Mouse (Mus musculus): Measurements from ENCODE around the gene Aldh1l1. TPM values are rescaled to one million over a fixed set of nuclear protein-coding genes. Genes with fewer than 3 reads are reported as not detected.
A peak's percentile ranks its signal among the peaks of the same experiment; 100 is the strongest.

Gene Aldh1l1
- total and polyA plus RNA-seq, 3 experiments = 0.04 to 0.14 TPM; not detected in 1

DNA sequence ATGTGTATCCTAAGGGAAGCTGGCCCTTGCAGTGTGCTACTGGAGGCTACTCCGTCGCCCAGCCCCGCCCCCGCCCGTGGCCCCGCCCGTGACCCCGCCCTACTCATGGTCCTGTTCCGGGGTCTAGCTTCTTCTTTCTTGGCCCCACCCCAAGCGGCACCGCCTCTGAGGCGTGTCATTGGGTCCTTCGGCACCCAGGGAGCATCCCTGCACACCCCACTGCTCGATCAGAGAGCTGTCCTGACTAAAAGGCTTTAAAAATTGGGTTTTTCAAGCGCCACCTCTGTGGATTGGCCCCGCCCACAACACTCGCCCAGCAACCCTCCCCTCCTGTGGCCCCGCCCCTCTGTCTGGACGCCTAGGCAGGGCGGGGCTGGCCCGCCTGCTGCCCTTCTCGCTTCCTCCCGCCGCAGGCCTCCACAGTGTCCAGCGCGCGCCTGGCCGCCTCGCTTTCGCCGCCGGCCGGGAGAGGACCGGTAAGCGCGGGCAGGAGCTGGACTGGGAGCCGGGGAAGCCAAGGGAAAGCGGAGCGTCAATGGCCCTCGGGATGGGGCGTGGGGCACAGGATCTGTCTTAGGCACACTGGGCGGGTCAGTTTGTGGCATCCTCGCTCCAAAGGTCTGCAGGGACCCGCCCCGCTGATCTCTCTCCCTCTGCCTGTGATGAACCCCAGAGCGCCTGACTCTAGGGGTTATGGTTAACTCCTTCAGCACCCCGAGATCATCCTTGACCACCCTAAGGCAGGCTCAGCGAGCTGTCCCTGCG, 118.5 kb downstream of the Aldh1l1 start, which contains the start of gene Slc41a3 (continued):
- TF ChIP-seq MYB (IDR thresholded peaks at IDR 0.05; ENCODE audit: low read depth, low read length) (no peak), MAFK (IDR thresholded peaks at IDR 0.05; ENCODE audit: borderline replicate concordance, low read depth, low read length) (no peak)

GRCm38 (mm10) chr6:90605298-90605665, 119.1 kb downstream of the Aldh1l1 start:
- Histone ChIP-seq H3K4me1 (ENCODE audit: control insufficient read depth in 1 of 2, insufficient read depth in 2 of 2, low read length in 2 of 2) (peaks cover 6 to 21% of the 10 kb centered on the region in 2 experiments), H3K36me3 (ENCODE audit: control insufficient read depth in 1 of 2, insufficient read depth in 2 of 2, low read length in 2 of 2) (peaks cover 0 to 9% of the 10 kb centered on the region in 2 experiments; a peak in 2 of 4 replicates), H3K27ac (ENCODE audit: control insufficient read depth, low read depth, low read length) (no peak overlapping the region)

GRCm38 (mm10) chr6:90606538-90606937, 120.3 kb downstream of the Aldh1l1 start:
- Histone ChIP-seq H3K4me1 (ENCODE audit: control insufficient read depth in 1 of 2, insufficient read depth in 2 of 2, low read length in 2 of 2) (peaks cover 6 to 21% of the 10 kb centered on the region in 2 experiments), H3K4me3 (ENCODE audit: control insufficient read depth in 1 of 2, insufficient read depth in 1 of 2, low read depth in 2 of 2, low read length in 2 of 2) (0 out of 4 replicates have a peak overlapping the region, but pooled peaks of 1 of the 2 experiments have one; percentile 8), H3K9ac (ENCODE audit: control insufficient read depth, low read depth, low read length, poor library complexity, severe bottlenecking) (peak overlapping the region; percentile 45)
- no peak for TF ChIP-seq ZKSCAN1 (IDR thresholded peaks at IDR 0.05; ENCODE audit: low read depth, low read length)
- TF ChIP-seq KAT2A (conservative IDR thresholded peaks at IDR 0.05; ENCODE audit: low read depth, low read length) = no peak
- no peak for TF ChIP-seq TBP (IDR thresholded peaks at IDR 0.05; ENCODE audit: low read depth, low read length)
- no peak for TF ChIP-seq NELFE (IDR thresholded peaks at IDR 0.05; ENCODE audit: low read depth, low read length)
- TF ChIP-seq MAZ (IDR thresholded peaks at IDR 0.05; ENCODE audit: low read depth, low read length) = no peak
- TF ChIP-seq SMC3 (IDR thresholded peaks at IDR 0.05; ENCODE audit: low read depth, low read length) = peak; percentile 51
- TF ChIP-seq ELF1 (IDR thresholded peaks at IDR 0.05; ENCODE audit: low read depth, low read length) = no peak
- 0 out of 2 replicates have a peak, but pooled peaks have one; percentile 4 for TF ChIP-seq ZC3H11A (IDR thresholded peaks at IDR 0.05; ENCODE audit: low read depth, low read length)
- TF ChIP-seq POLR2AphosphoS2 (IDR thresholded peaks at IDR 0.05; ENCODE audit: low read length) = no peak
- TF ChIP-seq MAFK (IDR thresholded peaks at IDR 0.05; ENCODE audit: borderline replicate concordance, low read depth, low read length) = no peak
- TF ChIP-seq MYC (IDR thresholded peaks at IDR 0.05; ENCODE audit: low read depth, low read length) = 0 out of 2 replicates have a peak, but pooled peaks have one; percentile 46
- TF ChIP-seq ZMIZ1 (IDR thresholded peaks at IDR 0.05; ENCODE audit: low read depth, low read length) = no peak
- no peak for TF ChIP-seq NRF1 (IDR thresholded peaks at IDR 0.05; ENCODE audit: insufficient read depth, low read depth, low read length, poor library complexity, severe bottlenecking)
- TF ChIP-seq HCFC1 (IDR thresholded peaks at IDR 0.05; ENCODE audit: low read depth, low read length) = no peak
- 0 out of 2 replicates have a peak, but pooled peaks have one; percentile 16 for TF ChIP-seq MXI1 (IDR thresholded peaks at IDR 0.05; ENCODE audit: low read depth, low read length)
- no peak for TF ChIP-seq E2F4 (IDR thresholded peaks at IDR 0.05; ENCODE audit: borderline replicate concordance, low read depth, low read length)
- no peak for TF ChIP-seq CHD1 (IDR thresholded peaks at IDR 0.05; ENCODE audit: low read depth, low read length)
- no peak for TF ChIP-seq ZNF384 (IDR thresholded peaks at IDR 0.05; ENCODE audit: low read depth, low read length)
- TF ChIP-seq USF2 (IDR thresholded peaks at IDR 0.05; ENCODE audit: borderline replicate concordance in 1 of 2, insufficient read depth in 1 of 2, low read depth in 1 of 2, low read length in 2 of 2) = no peak
- no peak for TF ChIP-seq TCF12 (IDR thresholded peaks at IDR 0.05; ENCODE audit: low read depth, low read length)

More at GRCm38 (mm10) chr6:90605298-90605665, 119.1 kb downstream of the Aldh1l1 start:
- Histone ChIP-seq H3K4me3 (ENCODE audit: control insufficient read depth in 1 of 2, insufficient read depth in 1 of 2, low read depth in 2 of 2, low read length in 2 of 2) (peak overlapping the region; percentile 85), H3K9me3 (replicated peaks; ENCODE audit: insufficient read depth, low read length) (no peaks in the 10 kb centered on the region), H3K79me2 (ENCODE audit: control insufficient read depth, insufficient read depth, low read length, poor library complexity) (no peaks in the 10 kb centered on the region; the same call in 1 of the 2 replicates), H3K27me3 (ENCODE audit: control insufficient read depth in 1 of 2, insufficient read depth in 2 of 2, low read length in 2 of 2) (no peaks in the 10 kb centered on the region), H3K9ac (ENCODE audit: control insufficient read depth, low read depth, low read length, poor library complexity, severe bottlenecking) (peak overlapping the region; percentile 74)
- no peak for TF ChIP-seq UBTF (IDR thresholded peaks at IDR 0.05; ENCODE audit: borderline replicate concordance, insufficient read depth, low read depth, low read length)
- TF ChIP-seq CHD1 (IDR thresholded peaks at IDR 0.05; ENCODE audit: low read depth, low read length) = no peak
- TF ChIP-seq POLR2A (IDR thresholded peaks at IDR 0.05; ENCODE audit: control insufficient read depth in 1 of 2, insufficient read depth in 1 of 2, low read depth in 1 of 2, low read length in 2 of 2, poor library complexity in 1 of 2) = no peak
- no peak for TF ChIP-seq CHD2 (IDR thresholded peaks at IDR 0.05; ENCODE audit: low read length)
- no peak for TF ChIP-seq ZKSCAN1 (IDR thresholded peaks at IDR 0.05; ENCODE audit: low read depth, low read length)
- TF ChIP-seq ZC3H11A (IDR thresholded peaks at IDR 0.05; ENCODE audit: low read depth, low read length) = no peak
- TF ChIP-seq MYC (IDR thresholded peaks at IDR 0.05; ENCODE audit: low read depth, low read length) = no peak
- no peak for TF ChIP-seq JUND (IDR thresholded peaks at IDR 0.05; ENCODE audit: low read depth, low read length)
- no peak for TF ChIP-seq NRF1 (IDR thresholded peaks at IDR 0.05; ENCODE audit: insufficient read depth, low read depth, low read length, poor library complexity, severe bottlenecking)
- no peak for TF ChIP-seq SIN3A (IDR thresholded peaks at IDR 0.05; ENCODE audit: low read length)
- TF ChIP-seq TBP (IDR thresholded peaks at IDR 0.05; ENCODE audit: low read depth, low read length) = no peak
- no peak for TF ChIP-seq EP300 (IDR thresholded peaks at IDR 0.05; ENCODE audit: low read depth in 1 of 2, low read length in 2 of 2)
- TF ChIP-seq MXI1 (IDR thresholded peaks at IDR 0.05; ENCODE audit: low read depth, low read length) = no peak
- no peak for TF ChIP-seq MEF2A (IDR thresholded peaks at IDR 0.05; ENCODE audit: extremely low read depth, insufficient replicate concordance, low read depth, low read length, poor library complexity, severe bottlenecking)
- no peak for TF ChIP-seq RAD21 (IDR thresholded peaks at IDR 0.05; ENCODE audit: low read depth, low read length)
- no peak for TF ChIP-seq POLR2AphosphoS5 (IDR thresholded peaks at IDR 0.05; ENCODE audit: borderline replicate concordance, low read depth, low read length)
- DNase-seq (ENCODE audit: low read depth, low spot score) = peak; percentile 50

More at GRCm38 (mm10) chr6:90606538-90606937, 120.3 kb downstream of the Aldh1l1 start:
- Histone ChIP-seq H3K27ac (ENCODE audit: control insufficient read depth, low read depth, low read length) (peak overlapping the region; percentile 16; the same call in 1 of the 2 replicates), H3K79me2 (ENCODE audit: control insufficient read depth, insufficient read depth, low read length, poor library complexity) (no peaks in the 10 kb centered on the region; the same call in 1 of the 2 replicates), H3K9me3 (replicated peaks; ENCODE audit: insufficient read depth, low read length) (no peaks in the 10 kb centered on the region), H3K36me3 (ENCODE audit: control insufficient read depth in 1 of 2, insufficient read depth in 2 of 2, low read length in 2 of 2) (peaks cover 0 to 9% of the 10 kb centered on the region in 2 experiments; a peak in 2 of 4 replicates), H3K27me3 (ENCODE audit: control insufficient read depth in 1 of 2, insufficient read depth in 2 of 2, low read length in 2 of 2) (no peaks in the 10 kb centered on the region)
- peak; percentile 88 for DNase-seq (ENCODE audit: low read depth, low spot score)
